Mouse (Mus musculus): Measurements from ENCODE around the gene Defb13. TPM values are rescaled to one million over a fixed set of nuclear protein-coding genes. Genes with fewer than 3 reads are reported as not detected.
A peak's percentile ranks its signal among the peaks of the same experiment; 100 is the strongest.

Gene Defb13
- polyA plus RNA-seq, 1 experiment from 2014 or later, result not detected

DNA sequence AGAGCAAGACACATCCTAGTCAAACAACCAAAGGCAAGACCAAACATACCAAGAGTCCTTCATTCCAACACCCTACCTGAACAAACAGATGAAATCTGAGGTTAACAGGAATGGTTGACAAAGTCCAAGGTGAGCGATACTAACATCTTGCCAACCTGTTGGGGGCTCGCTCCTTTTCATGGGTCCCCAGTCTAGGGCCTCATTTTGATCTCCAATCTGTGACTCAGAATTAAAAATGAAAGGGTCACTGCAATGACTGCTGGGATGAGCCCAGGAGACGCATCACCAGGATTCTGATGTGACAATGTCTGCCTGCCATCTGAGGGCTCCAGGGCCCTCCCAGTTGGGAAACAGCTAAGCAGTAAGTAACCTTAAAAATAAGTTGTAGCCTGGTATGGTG lies 22.9 kb downstream of the Defb13 start, which contains the start of gene Ccdc70:
Gene Ccdc70 (plus strand): TSS at position 301 of the 400 bp plus-strand sequence.
- H3K9ac ChIP-seq, result no peak within 1 kb of the TSS
- no peaks in the 10 kb centered on the region for H3K27me3 ChIP-seq
- no peak within 1 kb of the TSS for H3K4me2 ChIP-seq
- 96% methylated on average over 3 of the region's 3 CpGs for WGBS
- no peak for ATAC-seq (ENCODE audit: low read depth)
- no peaks in the 10 kb centered on the region for H3K36me3 ChIP-seq
- H3K27ac ChIP-seq (replicated peaks), result no peak within 1 kb of the TSS
- H3K4me3 ChIP-seq, result no peak within 1 kb of the TSS
- H3K4me1 ChIP-seq (replicated peaks), result no peaks in the 10 kb centered on the region
- H3K9me3 ChIP-seq, result no peaks in the 10 kb centered on the region

DNA sequence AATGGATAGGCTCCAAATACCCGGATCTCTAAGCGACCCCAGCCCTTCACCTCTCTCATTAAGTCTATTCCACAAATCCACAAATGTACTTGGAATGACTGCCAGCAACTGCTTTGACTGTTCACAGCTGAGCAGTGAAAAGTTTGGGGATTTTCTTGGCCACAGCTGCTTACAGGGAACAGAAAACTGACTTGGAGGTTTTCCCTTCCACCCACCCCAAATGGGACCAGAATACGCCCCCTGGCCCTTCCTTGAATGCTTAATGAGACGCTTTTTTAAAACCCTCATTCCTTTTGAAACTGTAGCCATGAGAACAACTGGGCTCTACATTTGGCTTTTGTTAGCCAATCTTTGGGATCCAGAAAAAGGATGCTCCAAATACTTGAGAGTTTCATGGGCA lies 31.6 kb downstream of the Defb13 start:
- Histone ChIP-seq H3K9ac (no peak overlapping the region), H3K9me3 (no peaks in the 10 kb centered on the region), H3K4me1 (replicated peaks) (no peaks in the 10 kb centered on the region), H3K4me2 (no peak overlapping the region), H3K27ac (replicated peaks) (no peak overlapping the region), H3K27me3 (no peaks in the 10 kb centered on the region), H3K4me3 (no peak overlapping the region), H3K36me3 (no peaks in the 10 kb centered on the region)
- ATAC-seq (ENCODE audit: low read depth), result no peak
- 63% methylated on average over 4 of the region's 4 CpGs for WGBS

DNA sequence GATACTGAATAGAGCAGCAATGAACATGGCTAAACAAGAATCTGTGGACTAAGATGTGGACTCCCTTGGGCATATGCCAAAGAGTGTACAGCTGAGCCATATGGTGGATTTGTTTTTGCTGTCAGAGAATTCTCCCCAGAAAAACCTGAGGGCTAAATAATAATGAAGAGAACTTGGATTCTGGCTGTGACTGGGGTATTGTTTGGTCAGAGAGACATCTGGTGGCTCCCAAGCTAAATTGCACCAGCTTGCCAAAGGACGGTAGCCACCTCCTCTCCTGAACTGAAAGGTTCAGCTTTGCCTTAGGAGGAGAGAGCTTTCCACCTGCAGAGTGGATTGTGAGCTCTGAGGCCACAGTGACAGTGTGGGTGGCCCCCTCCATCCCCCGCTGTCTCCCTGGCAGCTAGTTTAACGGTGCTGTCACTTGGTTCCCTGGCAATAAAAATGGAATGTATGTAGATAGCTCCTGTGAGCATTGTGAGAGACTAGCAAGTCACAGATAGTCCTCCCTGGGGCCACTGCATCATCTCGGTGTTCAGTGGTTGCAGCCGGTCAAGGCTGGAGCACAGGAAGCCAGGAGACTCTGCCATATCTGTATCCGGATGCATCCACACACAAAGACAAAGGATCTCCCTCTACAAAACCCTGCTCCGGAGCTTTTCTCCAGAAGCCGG lies 35.2 kb downstream of the Defb13 start:
- Histone ChIP-seq H3K27me3 (no peaks in the 10 kb centered on the region), H3K9me3 (no peaks in the 10 kb centered on the region), H3K4me2 (no peak overlapping the region), H3K27ac (replicated peaks) (no peak overlapping the region), H3K9ac (no peak overlapping the region), H3K4me1 (replicated peaks) (no peaks in the 10 kb centered on the region), H3K36me3 (no peaks in the 10 kb centered on the region), H3K4me3 (no peak overlapping the region)
- WGBS, result 53% methylated on average over 8 of the region's 8 CpGs
- peak; percentile 63 for ATAC-seq (ENCODE audit: low read depth)

DNA sequence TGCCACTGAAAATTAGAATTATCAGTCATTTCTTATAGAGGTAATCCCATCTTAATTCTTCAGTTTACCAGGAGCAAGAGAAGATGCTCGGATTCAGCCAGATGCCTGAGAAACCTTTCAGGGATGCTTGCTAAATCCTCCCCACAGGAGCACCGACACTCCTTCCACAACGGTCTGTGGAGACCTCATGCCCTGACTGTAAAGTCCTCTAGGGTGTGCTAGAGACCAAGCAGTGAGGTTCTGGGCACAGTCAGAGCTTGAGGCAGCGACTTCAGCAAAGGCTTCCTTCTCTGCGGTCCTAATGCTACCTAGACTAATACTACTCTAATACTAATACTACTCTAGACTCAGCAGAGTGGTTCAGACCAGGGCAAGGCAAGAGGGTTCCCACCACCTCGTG lies 45.6 kb downstream of the Defb13 start:
- Histone ChIP-seq H3K4me1 (replicated peaks) (no peaks in the 10 kb centered on the region), H3K9ac (no peak overlapping the region), H3K4me3 (no peak overlapping the region), H3K4me2 (no peak overlapping the region), H3K27me3 (no peaks in the 10 kb centered on the region), H3K27ac (replicated peaks) (no peak overlapping the region), H3K9me3 (no peaks in the 10 kb centered on the region), H3K36me3 (no peaks in the 10 kb centered on the region)
- 28% methylated on average over 6 of the region's 6 CpGs for WGBS
- ATAC-seq (ENCODE audit: low read depth), result peak; percentile 77

DNA sequence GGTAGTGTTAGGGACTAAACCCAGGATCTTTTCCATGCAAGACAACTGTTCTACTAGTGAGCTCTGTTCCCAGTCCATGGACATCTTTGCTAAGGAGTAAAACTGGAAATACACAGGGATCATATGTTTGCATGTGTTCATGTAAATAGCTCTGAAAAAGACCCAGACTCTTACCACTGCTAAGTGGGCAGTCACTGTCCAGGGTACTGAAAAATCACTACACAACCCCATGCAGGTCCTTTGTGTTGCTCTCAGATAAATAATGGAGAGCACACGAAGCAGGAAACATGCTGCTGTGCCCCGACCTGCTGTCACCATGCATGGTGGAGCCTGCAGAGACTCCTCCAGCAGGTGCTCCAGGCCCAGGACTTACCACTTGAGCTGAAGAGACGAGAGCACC lies 48.6 kb downstream of the Defb13 start:
- no peaks in the 10 kb centered on the region for H3K36me3 ChIP-seq
- H3K27me3 ChIP-seq, result no peaks in the 10 kb centered on the region
- WGBS, result 64% methylated on average over 3 of the region's 3 CpGs
- H3K9me3 ChIP-seq, result no peaks in the 10 kb centered on the region
- no peak overlapping the region for H3K4me3 ChIP-seq
- no peaks in the 10 kb centered on the region for H3K4me1 ChIP-seq (replicated peaks)
- H3K4me2 ChIP-seq, result no peak overlapping the region
- H3K27ac ChIP-seq (replicated peaks), result no peak overlapping the region
- H3K9ac ChIP-seq, result no peak overlapping the region
- ATAC-seq (ENCODE audit: low read depth), result no peak

Other genes with a start within 250 kb of the Defb13 start
- not detected in 2 replicates for gene AY761184, start 243.1 kb upstream of the Defb13 start, polyA plus RNA-seq (2015; fragmentation: Nextera tagmentation; extraction: Ambion mirVana)
- not detected in 2 replicates for gene Defa24, start 212.3 kb upstream of the Defb13 start, polyA plus RNA-seq (2015; fragmentation: Nextera tagmentation; extraction: Ambion mirVana)
- not detected in 2 replicates for gene Defb50, start 123.2 kb upstream of the Defb13 start, polyA plus RNA-seq (2015; fragmentation: Nextera tagmentation; extraction: Ambion mirVana)
- gene Defb2, start 106.8 kb upstream of the Defb13 start, polyA plus RNA-seq (2015; fragmentation: Nextera tagmentation; extraction: Ambion mirVana), result not detected in 2 replicates
- not detected in 2 replicates for gene Defb10, start 87.9 kb upstream of the Defb13 start, polyA plus RNA-seq (2015; fragmentation: Nextera tagmentation; extraction: Ambion mirVana)
- not detected in 2 replicates for gene Defb9, start 61.3 kb upstream of the Defb13 start, polyA plus RNA-seq (2015; fragmentation: Nextera tagmentation; extraction: Ambion mirVana)
- 6.7 TPM in 1 of 2 replicates, not detected in the other for gene Defb11, start 40.4 kb upstream of the Defb13 start, polyA plus RNA-seq (2015; fragmentation: Nextera tagmentation; extraction: Ambion mirVana)
- gene Defb15, start 14.1 kb upstream of the Defb13 start, polyA plus RNA-seq (2015; fragmentation: Nextera tagmentation; extraction: Ambion mirVana), result not detected in 2 replicates
- gene Defb35, start 8.4 kb upstream of the Defb13 start, polyA plus RNA-seq (2015; fragmentation: Nextera tagmentation; extraction: Ambion mirVana), result not detected in 2 replicates
- gene Fam90a1a, start 12.0 kb downstream of the Defb13 start, polyA plus RNA-seq (2015; fragmentation: Nextera tagmentation; extraction: Ambion mirVana), result not detected in 2 replicates
- not detected in 2 replicates for gene Ccdc70, start 23.0 kb downstream of the Defb13 start, polyA plus RNA-seq (2015; fragmentation: Nextera tagmentation; extraction: Ambion mirVana)
- 0.99 and 1.3 TPM in 2 replicates for gene Atp7b, start 113.5 kb downstream of the Defb13 start, polyA plus RNA-seq (2015; fragmentation: Nextera tagmentation; extraction: Ambion mirVana)
- gene Alg11, start 114.0 kb downstream of the Defb13 start, polyA plus RNA-seq (2015; fragmentation: Nextera tagmentation; extraction: Ambion mirVana), result 38.0 and 41.3 TPM in 2 replicates
- gene Nek5, start 178.3 kb downstream of the Defb13 start, polyA plus RNA-seq (2015; fragmentation: Nextera tagmentation; extraction: Ambion mirVana), result 0.17 and 0.32 TPM in 2 replicates
- gene Nek3, start 219.7 kb downstream of the Defb13 start, polyA plus RNA-seq (2015; fragmentation: Nextera tagmentation; extraction: Ambion mirVana), result 8.3 and 9.1 TPM in 2 replicates
- 15.5 and 20.4 TPM in 2 replicates for gene Ckap2, start 239.1 kb downstream of the Defb13 start, polyA plus RNA-seq (2015; fragmentation: Nextera tagmentation; extraction: Ambion mirVana)
- 43.8 and 44.5 TPM in 2 replicates for gene Vps36, start 246.0 kb downstream of the Defb13 start, polyA plus RNA-seq (2015; fragmentation: Nextera tagmentation; extraction: Ambion mirVana)

Data from neural tube, embryonic 13.5 days (tissue).